Mouse (Mus musculus) lung, postnatal 0 days (tissue): ENCODE data around the gene Bcl6b.

Experiments used
- CTCF ChIP-seq: IDR thresholded peaks from 2 replicates; pipeline ENCODE4 v1.5.1; 2016; ENCODE audit warnings: antibody characterized with exemption, mild to moderate bottlenecking
- EP300 ChIP-seq: IDR thresholded peaks from 2 replicates; pipeline ENCODE4 v1.6.1; 2016; ENCODE audit warnings: antibody characterized with exemption, mild to moderate bottlenecking, control low read depth

DNA sequence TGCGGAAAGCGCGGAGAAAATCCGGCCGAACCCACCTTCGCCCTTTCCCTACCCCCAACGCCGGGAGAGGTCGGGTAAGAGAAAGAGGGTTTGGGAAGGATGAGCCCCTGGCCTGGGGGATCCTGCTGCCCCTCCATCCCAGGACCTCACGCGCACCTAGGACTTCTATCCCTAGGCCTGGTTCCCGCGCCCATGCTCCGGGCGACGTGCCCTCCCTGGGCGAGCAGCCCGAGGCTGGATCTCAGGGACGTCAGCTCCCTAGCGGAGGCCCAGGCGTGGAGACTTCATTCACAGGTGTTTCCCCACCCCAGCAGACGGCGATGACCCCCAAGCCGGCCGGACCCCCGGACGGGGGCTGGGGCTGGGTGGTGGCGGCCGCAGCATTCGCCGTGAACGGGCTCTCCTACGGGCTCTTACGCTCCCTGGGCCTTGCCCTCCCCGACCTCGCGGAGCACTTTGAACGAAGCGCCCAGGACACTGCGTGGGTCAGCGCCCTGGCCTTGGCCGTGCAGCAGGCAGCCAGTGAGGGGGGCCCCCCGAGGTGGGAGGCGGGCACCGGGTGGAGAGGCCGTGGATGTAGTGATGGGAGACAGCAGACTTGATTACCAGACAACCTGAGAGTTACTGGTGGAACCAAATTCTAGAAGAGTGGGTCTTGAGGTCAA, 15.3 kb downstream of the Bcl6b start:
- TF ChIP-seq CTCF (no peak), EP300 (no peak)
